Mouse (Mus musculus) embryonic fibroblast, embryonic 13.5 days (primary cell): ENCODE results near the gene Tnik.

ENCODE experiments used
- CTCF ChIP-seq: IDR thresholded peaks from 2 replicates; pipeline ENCODE4 v1.5.1; 2011; ENCODE audit warnings: mild to moderate bottlenecking, control low read depth, low read length, moderate library complexity, borderline replicate concordance; ENCODE audit not compliant: insufficient read depth
- POLR2A ChIP-seq: IDR thresholded peaks from 2 replicates; pipeline ENCODE4 v1.6.1; 2011; ENCODE audit warnings: low read depth, mild to moderate bottlenecking, control low read depth, low read length, moderate library complexity

DNA sequence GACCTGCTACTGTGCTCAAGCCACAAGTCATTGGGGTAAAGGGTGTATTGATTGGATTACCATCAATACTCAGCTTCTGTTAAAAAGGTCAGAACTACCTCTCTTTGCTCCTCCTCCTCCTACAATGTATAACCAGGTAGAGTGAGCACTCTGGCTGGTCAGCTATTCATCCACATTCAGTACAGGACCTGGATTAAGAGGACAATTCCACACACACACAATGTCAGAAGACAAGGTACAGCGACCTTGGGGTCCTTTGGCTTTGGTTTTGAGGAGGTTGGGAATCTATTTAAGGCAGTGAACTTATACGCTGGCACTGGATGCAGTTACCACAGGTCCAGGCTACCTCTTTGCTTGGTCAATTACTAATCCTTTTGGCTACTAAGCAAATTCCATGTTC is 434.8 kb downstream of the Tnik start, which contains the start of gene Slc2a2:
- TF ChIP-seq CTCF (no peak), POLR2A (no peak)
